Mouse (Mus musculus): ENCODE measurements at regions not wholly inside any gene's neighbourhood (a gene's known extent, or its start where the extent isn't known, plus 50 kb on each side); places are given as distances from the start of the nearest gene placed in this dataset.

- TF ChIP-seq CTCF (IDR thresholded peaks at IDR 0.05; ENCODE audit: low read depth, low read length): no peak
- no peak for TF ChIP-seq POLR2A (IDR thresholded peaks at IDR 0.05; ENCODE audit: borderline replicate concordance, low read depth, low read length)
These were observed 351.4 kb upstream of the Dach1 start for GRCm38 (mm10) chr14:98520966-98521365.

Measured in bone marrow macrophage, adult 2 months (primary cell).